In the genomic region with DNA sequence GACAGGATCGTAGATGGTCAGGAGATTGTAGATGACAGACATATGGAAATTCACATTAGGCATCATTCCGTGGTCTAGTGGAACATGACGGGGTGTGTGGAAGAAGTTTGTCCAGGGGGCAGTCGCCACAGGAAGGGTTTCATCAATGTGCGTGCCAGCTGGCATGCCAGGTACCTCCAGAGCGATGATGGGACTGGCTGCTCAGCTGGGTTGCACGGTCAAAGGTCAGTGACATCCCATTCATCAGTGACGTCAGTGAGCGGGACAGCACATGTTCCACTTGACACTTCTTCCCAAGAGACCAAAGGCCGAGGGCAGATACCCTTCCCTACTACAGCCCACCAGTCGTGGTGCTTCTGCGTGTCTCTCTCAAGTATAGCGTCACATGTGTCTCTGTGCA, we compare ENCODE assay signal across 33 mouse cellular contexts.
"Had no signal": no experiment of that assay in that cellular context is flagged by ENCODE, and none has a peak within 500 bp of the region (broad histone marks: within the 10 kb centered on the region; RNA-seq: fewer than 3 reads in every experiment).

No protein-coding gene starts in this region.

- H3K4me2 ChIP-seq: heart, embryonic 11.5 days; heart, embryonic 12.5 days; heart, embryonic 13.5 days; heart, embryonic 15.5 days; hindbrain, embryonic 12.5 days; hindbrain, embryonic 13.5 days; hindbrain, embryonic 14.5 days; hindbrain, embryonic 15.5 days; intestine, embryonic 15.5 days had no signal

- H3K4me1 ChIP-seq: hindbrain, embryonic 10.5 days; hindbrain, embryonic 12.5 days; hindbrain, embryonic 13.5 days; hindbrain, embryonic 15.5 days; intestine, embryonic 15.5 days had no signal

- H3K9me3 ChIP-seq: heart, embryonic 10.5 days; heart, embryonic 13.5 days; heart, embryonic 15.5 days; hindbrain, embryonic 13.5 days; hindbrain, embryonic 15.5 days; intestine, embryonic 15.5 days had no signal

- H3K4me3 ChIP-seq: heart, adult 2 months; heart, embryonic 10.5 days; heart, embryonic 12.5 days; heart, embryonic 13.5 days; heart, embryonic 15.5 days; hindbrain, embryonic 10.5 days; hindbrain, embryonic 12.5 days; hindbrain, embryonic 13.5 days; hindbrain, embryonic 15.5 days; intestine, embryonic 15.5 days; layer of hippocampus, adult 2 months; left cerebral cortex, adult 2 months had no signal

- H3K27me3 ChIP-seq: heart, embryonic 12.5 days; heart, embryonic 13.5 days; heart, embryonic 15.5 days; hindbrain, embryonic 12.5 days; hindbrain, embryonic 15.5 days; intestine, embryonic 15.5 days had no signal

- ATAC-seq: hindbrain, embryonic 16.5 days; hindbrain, postnatal 0 days; inflammation-experienced regulatory T-cells, adult 6 months; intestine, embryonic 15.5 days; intestine, embryonic 16.5 days; intestine, postnatal 0 days had no signal

- DNase-seq: heart, adult 2 months; heart, postnatal 10 days; heart, postnatal 14 days; heart, postnatal 36 days; heart, postnatal 4 days; kidney, adult 11 months; kidney, adult 18-20 months; kidney, adult 8-10 months; kidney, postnatal 10 days; kidney, postnatal 14 days; kidney, postnatal 25 days; kidney, postnatal 4 days; layer of hippocampus, adult 9-11 months; layer of hippocampus, postnatal 36 days had no signal

- H3K9ac ChIP-seq: heart, embryonic 12.5 days; heart, embryonic 13.5 days; heart, embryonic 15.5 days; hindbrain, embryonic 12.5 days; hindbrain, embryonic 13.5 days; hindbrain, embryonic 14.5 days; hindbrain, embryonic 15.5 days; intestine, embryonic 15.5 days had no signal

- H3K27ac ChIP-seq: heart, adult 2 months; heart, embryonic 10.5 days; heart, embryonic 13.5 days; heart, embryonic 15.5 days; hindbrain, embryonic 10.5 days; hindbrain, embryonic 12.5 days; hindbrain, embryonic 13.5 days; hindbrain, embryonic 14.5 days; hindbrain, embryonic 15.5 days; hindbrain, postnatal 0 days; intestine, embryonic 15.5 days; kidney, postnatal 0 days; layer of hippocampus, adult 2 months; left cerebral cortex, adult 2 months had no signal

- H3K36me3 ChIP-seq: heart, embryonic 12.5 days; heart, embryonic 15.5 days; hindbrain, embryonic 12.5 days; hindbrain, embryonic 13.5 days; hindbrain, embryonic 15.5 days; intestine, embryonic 15.5 days had no signal
